Mouse (Mus musculus): ENCODE results near the gene Acap1. TPM values are rescaled to one million over a fixed set of nuclear protein-coding genes. Genes with fewer than 3 reads are reported as not detected.

Acap1 gene
- polyA plus RNA-seq, 2 experiments, result 2.8 to 3.3 TPM

GRCm38 (mm10) chr11:69872451-69872850 lies 22.9 kb downstream of the Acap1 start:
- H3K9me3 ChIP-seq (ENCODE audit: control insufficient read depth, low read length), result no peaks in the 10 kb centered on the region
- no peaks in the 10 kb centered on the region for H3K27me3 ChIP-seq (ENCODE audit: control insufficient read depth, insufficient read depth, low read length)
- no peak overlapping the region for H3K27ac ChIP-seq
- peaks cover 28 to 32% of the 10 kb centered on the region in 2 experiments for H3K4me1 ChIP-seq (replicated peaks; ENCODE audit: control insufficient read depth in 2 of 2, insufficient read depth in 2 of 2, low read length in 1 of 2)
- ATAC-seq (ENCODE audit: insufficient read depth) (no peak), DNase-seq (ENCODE audit: low read depth in 3 of 3, low spot score in 3 of 3) (no peak)
- H3K36me3 ChIP-seq (replicated peaks; ENCODE audit: control insufficient read depth, insufficient read depth, low read depth), result no peaks in the 10 kb centered on the region
- H3K4me2 ChIP-seq (ENCODE audit: low read depth), result no peak overlapping the region
- no peak overlapping the region for H3K4me3 ChIP-seq (ENCODE audit: insufficient read depth in 1 of 2, low read depth in 2 of 2, low read length in 2 of 2)
- 73% methylated on average over 4 of the region's 4 CpGs for WGBS (ENCODE audit: insufficient replicate concordance)
- TF ChIP-seq CTCF (IDR thresholded peaks at IDR 0.05; ENCODE audit: low read depth) (no peak), EP300 (IDR thresholded peaks at IDR 0.05; ENCODE audit: low read depth) (no peak)
- no peak overlapping the region for H3K9ac ChIP-seq (replicated peaks)

- H3K4me3 ChIP-seq (ENCODE audit: insufficient read depth in 1 of 2, low read depth in 2 of 2, low read length in 2 of 2), result no peak overlapping the region
- H3K27ac ChIP-seq, result no peak overlapping the region
- H3K36me3 ChIP-seq (replicated peaks; ENCODE audit: control insufficient read depth, insufficient read depth, low read depth), result no peaks in the 10 kb centered on the region
- no peak overlapping the region for H3K4me2 ChIP-seq (ENCODE audit: low read depth)
- no peaks in the 10 kb centered on the region for H3K9me3 ChIP-seq (ENCODE audit: control insufficient read depth, low read length)
- TF ChIP-seq CTCF (IDR thresholded peaks at IDR 0.05; ENCODE audit: low read depth), result no peak
- TF ChIP-seq EP300 (IDR thresholded peaks at IDR 0.05; ENCODE audit: low read depth), result no peak
- no peaks in the 10 kb centered on the region for H3K27me3 ChIP-seq (ENCODE audit: control insufficient read depth, insufficient read depth, low read length)
- H3K9ac ChIP-seq (replicated peaks), result no peak overlapping the region
- no peak for DNase-seq (ENCODE audit: low read depth in 3 of 3, low spot score in 3 of 3)
- peaks cover 32 to 34% of the 10 kb centered on the region in 2 experiments for H3K4me1 ChIP-seq (replicated peaks; ENCODE audit: control insufficient read depth in 2 of 2, insufficient read depth in 2 of 2, low read length in 1 of 2)
- 81% methylated on average over 7 of the region's 7 CpGs for WGBS (ENCODE audit: insufficient replicate concordance)
- ATAC-seq (ENCODE audit: insufficient read depth), result no peak
These were observed 23.5 kb downstream of the Acap1 start for GRCm38 (mm10) chr11:69871822-69872221.

- WGBS (ENCODE audit: insufficient replicate concordance), result 62% methylated on average over 2 of the region's 2 CpGs
- Histone ChIP-seq H3K27me3 (ENCODE audit: control insufficient read depth, insufficient read depth, low read length) (no peaks in the 10 kb centered on the region), H3K4me3 (ENCODE audit: insufficient read depth in 1 of 2, low read depth in 2 of 2, low read length in 2 of 2) (no peak overlapping the region), H3K36me3 (replicated peaks; ENCODE audit: control insufficient read depth, insufficient read depth, low read depth) (no peaks in the 10 kb centered on the region), H3K4me1 (replicated peaks; ENCODE audit: control insufficient read depth in 2 of 2, insufficient read depth in 2 of 2, low read length in 1 of 2) (peaks cover 19 to 22% of the 10 kb centered on the region in 2 experiments), H3K9ac (replicated peaks) (no peak overlapping the region; the same call in 1 of the 2 replicates), H3K4me2 (ENCODE audit: low read depth) (no peak overlapping the region), H3K9me3 (ENCODE audit: control insufficient read depth, low read length) (no peaks in the 10 kb centered on the region), H3K27ac (no peak overlapping the region)
- TF ChIP-seq EP300 (IDR thresholded peaks at IDR 0.05; ENCODE audit: low read depth), result no peak
- TF ChIP-seq CTCF (IDR thresholded peaks at IDR 0.05; ENCODE audit: low read depth), result no peak
- DNase-seq (ENCODE audit: low read depth in 3 of 3, low spot score in 3 of 3), result no peak
- ATAC-seq (ENCODE audit: insufficient read depth), result no peak
These were observed 24.9 kb downstream of the Acap1 start for GRCm38 (mm10) chr11:69870289-69871069.

GRCm38 (mm10) chr11:69867335-69867734 lies 28.0 kb downstream of the Acap1 start:
- no peak overlapping the region for H3K4me2 ChIP-seq (ENCODE audit: low read depth)
- H3K9ac ChIP-seq (replicated peaks), result no peak overlapping the region
- TF ChIP-seq CTCF (IDR thresholded peaks at IDR 0.05; ENCODE audit: low read depth) (no peak), EP300 (IDR thresholded peaks at IDR 0.05; ENCODE audit: low read depth) (peak; percentile 61)
- H3K4me1 ChIP-seq (replicated peaks; ENCODE audit: control insufficient read depth in 2 of 2, insufficient read depth in 2 of 2, low read length in 1 of 2), result peaks cover 32 to 33% of the 10 kb centered on the region in 2 experiments
- H3K36me3 ChIP-seq (replicated peaks; ENCODE audit: control insufficient read depth, insufficient read depth, low read depth), result no peaks in the 10 kb centered on the region
- H3K27ac ChIP-seq, result no peak overlapping the region
- ATAC-seq (ENCODE audit: insufficient read depth) (peak; percentile 63; the same call in 1 of the 2 replicates), DNase-seq (ENCODE audit: low read depth in 3 of 3, low spot score in 3 of 3) (no peak)
- no peaks in the 10 kb centered on the region for H3K9me3 ChIP-seq (ENCODE audit: control insufficient read depth, low read length)
- no peaks in the 10 kb centered on the region for H3K27me3 ChIP-seq (ENCODE audit: control insufficient read depth, insufficient read depth, low read length)
- WGBS (ENCODE audit: insufficient replicate concordance), result 32% methylated on average over 9 of the region's 9 CpGs
- H3K4me3 ChIP-seq (ENCODE audit: insufficient read depth in 1 of 2, low read depth in 2 of 2, low read length in 2 of 2), result no peak overlapping the region

- no peak for ATAC-seq (ENCODE audit: insufficient read depth)
- no peaks in the 10 kb centered on the region for H3K36me3 ChIP-seq (replicated peaks; ENCODE audit: control insufficient read depth, insufficient read depth, low read depth)
- no peaks in the 10 kb centered on the region for H3K9me3 ChIP-seq (ENCODE audit: control insufficient read depth, low read length)
- WGBS (ENCODE audit: insufficient replicate concordance), result 80% methylated on average over 9 of the region's 9 CpGs
- H3K4me1 ChIP-seq (replicated peaks; ENCODE audit: control insufficient read depth in 2 of 2, insufficient read depth in 2 of 2, low read length in 1 of 2), result peaks cover 30 to 33% of the 10 kb centered on the region in 2 experiments
- H3K27ac ChIP-seq, result no peak overlapping the region
- no peak for TF ChIP-seq CTCF (IDR thresholded peaks at IDR 0.05; ENCODE audit: low read depth)
- H3K9ac ChIP-seq (replicated peaks), result no peak overlapping the region
- H3K4me3 ChIP-seq (ENCODE audit: insufficient read depth in 1 of 2, low read depth in 2 of 2, low read length in 2 of 2), result no peak overlapping the region
- no peaks in the 10 kb centered on the region for H3K27me3 ChIP-seq (ENCODE audit: control insufficient read depth, insufficient read depth, low read length)
- no peak for DNase-seq (ENCODE audit: low read depth in 3 of 3, low spot score in 3 of 3)
- H3K4me2 ChIP-seq (ENCODE audit: low read depth), result no peak overlapping the region
These were observed 29.8 kb downstream of the Acap1 start for GRCm38 (mm10) chr11:69865561-69865960.

Measured in liver, embryonic 14.5 days (tissue).